In genomic region chr3:143574035-143574864, GRCm38 (mm10) we compare ENCODE assay signal across 18 mouse cellular contexts.
DNase-seq lines count a peak whose midpoint lies in the region; ATAC-seq and TF ChIP-seq lines count a peak whose summit lies in the region.
"Had no signal": no experiment of that assay in that cellular context is flagged by ENCODE, and none has a peak within 500 bp of the region (broad histone marks: within the 10 kb centered on the region; RNA-seq: fewer than 3 reads in every experiment).

No protein-coding gene starts in this region.

- H3K9ac ChIP-seq in intestine, embryonic 14.5 days (ENCODE audit: low read length) = no peak overlapping the region
- no peak overlapping the region for H3K9ac ChIP-seq in intestine, postnatal 0 days (ENCODE audit: low read depth, low read length)
- H3K9ac ChIP-seq in embryonic facial prominence, embryonic 13.5 days = no peak overlapping the region
- no peak overlapping the region for H3K9ac ChIP-seq in limb, embryonic 12.5 days (replicated peaks)
- H3K9ac ChIP-seq: forebrain, postnatal 0 days; hindbrain, embryonic 15.5 days; limb, embryonic 15.5 days; lung, embryonic 14.5 days had no signal

- no peak overlapping the region for H3K4me3 ChIP-seq in gastrocnemius, adult 2 months
- H3K4me3 ChIP-seq in intestine, embryonic 14.5 days (ENCODE audit: low read depth, low read length) = no peak overlapping the region
- no peak overlapping the region for H3K4me3 ChIP-seq in intestine, postnatal 0 days (ENCODE audit: low read depth, low read length)
- no peak overlapping the region for H3K4me3 ChIP-seq in embryonic facial prominence, embryonic 13.5 days
- H3K4me3 ChIP-seq in limb, embryonic 12.5 days (replicated peaks) = no peak overlapping the region
- H3K4me3 ChIP-seq: erythroblast, embryonic 14.5 days; hindbrain, embryonic 15.5 days; limb, embryonic 15.5 days had no signal

- 26% methylated on average over 10 of the region's 10 CpGs for WGBS in intestine, embryonic 14.5 days
- WGBS in intestine, postnatal 0 days = 48% methylated on average over 10 of the region's 10 CpGs
- 35% methylated on average over 10 of the region's 10 CpGs for WGBS in embryonic facial prominence, embryonic 13.5 days
- WGBS in limb, embryonic 12.5 days = 49% methylated on average over 10 of the region's 10 CpGs

- no peak; the same call in 1 of the 2 replicates for ATAC-seq in intestine, embryonic 14.5 days (replicated peaks; ENCODE audit: low FRiP score, low TSS enrichment, low read depth)
- ATAC-seq in intestine, postnatal 0 days = no peak
- no peak for ATAC-seq in embryonic facial prominence, embryonic 13.5 days (ENCODE audit: insufficient number of reproducible peaks, insufficient read depth, low FRiP score, low TSS enrichment, low read depth)
- ATAC-seq in limb, embryonic 12.5 days (ENCODE audit: insufficient number of reproducible peaks, insufficient read depth, low FRiP score, low TSS enrichment, low read depth) = no peak
- ATAC-seq in inflammation-experienced regulatory T-cells, adult 6 months = no peak
- ATAC-seq: forebrain, postnatal 0 days; midbrain, embryonic 16.5 days; Patski had no signal

- intact Hi-C loops in gastrocnemius, adult 2 months (cut with DNase I) = no loop called here
- intact Hi-C loops in gastrocnemius, postnatal 14 days (cut with DNase I; ENCODE audit: low total_unique reads) = no loop called here

- H3K4me1 ChIP-seq in intestine, embryonic 14.5 days (replicated peaks; ENCODE audit: control insufficient read depth, insufficient read depth, low read length) = 0 out of 2 replicates have a peak, but pooled peaks cover 3% of the 10 kb centered on the region
- no peaks in the 10 kb centered on the region for H3K4me1 ChIP-seq in intestine, postnatal 0 days (replicated peaks; ENCODE audit: control insufficient read depth, insufficient read depth, low read length)
- peaks cover 12% of the 10 kb centered on the region; the same call in 1 of the 2 replicates for H3K4me1 ChIP-seq in embryonic facial prominence, embryonic 13.5 days
- H3K4me1 ChIP-seq in limb, embryonic 12.5 days (replicated peaks) = peaks cover 47% of the 10 kb centered on the region
- H3K4me1 ChIP-seq: hindbrain, embryonic 15.5 days; limb, embryonic 15.5 days had no signal

- no peaks in the 10 kb centered on the region for H3K9me3 ChIP-seq in intestine, embryonic 14.5 days (ENCODE audit: control insufficient read depth, low read length)
- no peaks in the 10 kb centered on the region for H3K9me3 ChIP-seq in intestine, postnatal 0 days (ENCODE audit: control insufficient read depth)
- no peaks in the 10 kb centered on the region for H3K9me3 ChIP-seq in embryonic facial prominence, embryonic 13.5 days
- no peaks in the 10 kb centered on the region for H3K9me3 ChIP-seq in limb, embryonic 12.5 days
- H3K9me3 ChIP-seq: hindbrain, embryonic 15.5 days; limb, embryonic 15.5 days had no signal

- no peaks in the 10 kb centered on the region for H3K27me3 ChIP-seq in intestine, embryonic 14.5 days (replicated peaks; ENCODE audit: control insufficient read depth, insufficient read depth, low read length)
- no peaks in the 10 kb centered on the region for H3K27me3 ChIP-seq in intestine, postnatal 0 days (replicated peaks; ENCODE audit: control insufficient read depth, insufficient read depth, low read length)
- H3K27me3 ChIP-seq in embryonic facial prominence, embryonic 13.5 days = no peaks in the 10 kb centered on the region
- H3K27me3 ChIP-seq in limb, embryonic 12.5 days = no peaks in the 10 kb centered on the region
- H3K27me3 ChIP-seq: hindbrain, embryonic 15.5 days; limb, embryonic 15.5 days; Patski had no signal

- no peaks in the 10 kb centered on the region for H3K36me3 ChIP-seq in intestine, embryonic 14.5 days (ENCODE audit: control insufficient read depth, insufficient read depth, low read length)
- H3K36me3 ChIP-seq in intestine, postnatal 0 days (ENCODE audit: control insufficient read depth, insufficient read depth) = no peaks in the 10 kb centered on the region
- H3K36me3 ChIP-seq in embryonic facial prominence, embryonic 13.5 days = no peaks in the 10 kb centered on the region
- no peaks in the 10 kb centered on the region for H3K36me3 ChIP-seq in limb, embryonic 12.5 days
- H3K36me3 ChIP-seq: hindbrain, embryonic 15.5 days; limb, embryonic 15.5 days had no signal

- no peak for TF ChIP-seq CTCF in gastrocnemius, adult 2 months (IDR thresholded peaks at IDR 0.05)
- no peak for TF ChIP-seq CTCF in intestine, postnatal 0 days (IDR thresholded peaks at IDR 0.05; ENCODE audit: low read depth)

- no peak overlapping the region for H3K4me2 ChIP-seq in intestine, embryonic 14.5 days (ENCODE audit: low read length)
- H3K4me2 ChIP-seq in intestine, postnatal 0 days (replicated peaks; ENCODE audit: low read depth) = no peak overlapping the region
- no peak overlapping the region for H3K4me2 ChIP-seq in embryonic facial prominence, embryonic 13.5 days
- H3K4me2 ChIP-seq in limb, embryonic 12.5 days = no peak overlapping the region
- H3K4me2 ChIP-seq: hindbrain, embryonic 15.5 days; limb, embryonic 15.5 days; lung, embryonic 14.5 days had no signal

- peak overlapping the region; percentile 31 for H3K27ac ChIP-seq in gastrocnemius, adult 2 months
- peak overlapping the region; percentile 34; the same call in 1 of the 2 replicates for H3K27ac ChIP-seq in intestine, embryonic 14.5 days (ENCODE audit: low read depth)
- no peak overlapping the region for H3K27ac ChIP-seq in intestine, postnatal 0 days (ENCODE audit: low read depth, low read length)
- peak overlapping the region; percentile 39; the same call in 1 of the 2 replicates for H3K27ac ChIP-seq in embryonic facial prominence, embryonic 13.5 days
- H3K27ac ChIP-seq in limb, embryonic 12.5 days = peak overlapping the region; percentile 31; the same call in 1 of the 2 replicates
- H3K27ac ChIP-seq: hindbrain, embryonic 15.5 days; limb, embryonic 15.5 days had no signal

- DNase-seq in gastrocnemius, adult 2 months = no peak
- DNase-seq in gastrocnemius, postnatal 14 days = no peak
- no peak for DNase-seq in intestine, embryonic 14.5 days (ENCODE audit: low spot score)
- DNase-seq in spleen, postnatal 4 days (ENCODE audit: low spot score in 2 of 2) = no peak
- DNase-seq: B cell, adult 2 months; cerebellum, adult 9-11 months; forebrain, postnatal 0 days; lung, embryonic 14.5 days; right cerebral cortex, postnatal 25 days had no signal
